Mouse (Mus musculus) liver, postnatal 0 days (tissue): ENCODE measurements around the gene Gja1. TPM values are rescaled to one million over a fixed set of nuclear protein-coding genes. Genes with fewer than 3 reads are reported as not detected.

Experiments
- ATAC-seq: fragments of 200-750 bp; cut with Nextera tagmentation; 2 replicates; pipeline ENCODE4 v1.8.0; 2017; ENCODE audit warnings: mild to moderate bottlenecking, moderate library complexity
- DNase-seq: peaks from one replicate; pipeline ENCODE4 v3.0.0-alpha.2; 2016
- H3K27ac ChIP-seq: fragments of 300-500 bp; sonication (generic); 2 replicates; pipeline ENCODE4 v1.5.1; 2014; ENCODE audit warnings: antibody characterized with exemption, moderate library complexity, mild to moderate bottlenecking, low read depth
- H3K27me3 ChIP-seq: fragments of 300-500 bp; sonication (generic); 2 replicates; pipeline ENCODE4 v1.6.1; 2014; ENCODE audit warnings: low read length, control low read depth, mixed read lengths; ENCODE audit not compliant: insufficient read depth
- H3K36me3 ChIP-seq: fragments of 300-500 bp; sonication (generic); replicated peaks from 2 replicates; pipeline ENCODE4 v1.6.1; 2014; ENCODE audit warnings: mild to moderate bottlenecking, control low read depth, low read length, moderate library complexity, mixed read lengths; ENCODE audit not compliant: insufficient read depth
- H3K4me1 ChIP-seq: fragments of 300-500 bp; sonication (generic); 2 replicates; pipeline ENCODE4 v1.6.1; 2014; ENCODE audit warnings: antibody characterized with exemption, mild to moderate bottlenecking, control low read depth; ENCODE audit not compliant: insufficient read depth
- H3K4me2 ChIP-seq: fragments of 300-500 bp; sonication (generic); 2 replicates; pipeline ENCODE4 v1.6.1; 2014; ENCODE audit warnings: low read depth, mild to moderate bottlenecking, low read length, moderate library complexity, mixed read lengths
- H3K4me3 ChIP-seq: fragments of 300-500 bp; sonication (generic); 2 replicates; pipeline ENCODE4 v1.5.1; 2014; ENCODE audit warnings: low read depth, low read length
- H3K9ac ChIP-seq: fragments of 300-500 bp; sonication (generic); replicated peaks from 2 replicates; pipeline ENCODE4 v1.6.1; 2014; ENCODE audit warnings: mild to moderate bottlenecking, moderate library complexity
- H3K9me3 ChIP-seq: fragments of 300-500 bp; sonication (generic); 2 replicates; pipeline ENCODE4 v1.6.1; 2016; ENCODE audit warnings: mild to moderate bottlenecking, control low read depth, low read length, mixed read lengths
- CTCF ChIP-seq: sonication (generic); IDR thresholded peaks from 2 replicates; pipeline ENCODE4 v1.5.1; 2016; ENCODE audit warnings: antibody characterized with exemption, low read depth
- EP300 ChIP-seq: IDR thresholded peaks from 2 replicates; pipeline ENCODE4 v1.6.1; 2016; ENCODE audit warnings: antibody characterized with exemption, low read depth, mild to moderate bottlenecking
- WGBS: fragments of 180-500 bp; shearing (Covaris S2); extraction: QIAGEN DNeasy Blood & Tissue Kit; methylation state at CpG from one replicate; pipeline ENCODE4 v1.1.7; 2014; ENCODE audit not compliant: insufficient replicate concordance; 5-methylcytosine and 5-hydroxymethylcytosine counted together
- polyA plus RNA-seq: library from polyadenylated mRNA; unstranded; fragments of >200 nt; fragmentation: Nextera tagmentation; extraction: Ambion mirVana; gene quantifications from 2 replicates; pipeline ENCODE4 v1.2.1, GENCODE M21; 2015

Gene Gja1
- polyA plus RNA-seq, 1 experiment from 2014 or later = 4.6 TPM

- Histone ChIP-seq H3K27me3 (no peaks in the 10 kb centered on the region), H3K9ac (no peak overlapping the region), H3K4me3 (no peak overlapping the region), H3K27ac (no peak overlapping the region), H3K36me3 (no peaks in the 10 kb centered on the region), H3K9me3 (no peaks in the 10 kb centered on the region), H3K4me1 (no peaks in the 10 kb centered on the region), H3K4me2 (no peak overlapping the region)
- ATAC-seq (no peak), DNase-seq (no peak)
- TF ChIP-seq EP300 (no peak), CTCF (no peak)
- WGBS = 69% methylated on average over 6 of the region's 6 CpGs
Observed at GRCm38 (mm10) chr10:56406386-56407130, 29.4 kb downstream of the Gja1 start.

- 68% methylated on average over 7 of the region's 7 CpGs for WGBS
- Histone ChIP-seq H3K4me2 (no peak overlapping the region), H3K27me3 (no peaks in the 10 kb centered on the region), H3K4me1 (no peaks in the 10 kb centered on the region), H3K9ac (no peak overlapping the region), H3K27ac (no peak overlapping the region), H3K4me3 (no peak overlapping the region), H3K9me3 (no peaks in the 10 kb centered on the region), H3K36me3 (no peaks in the 10 kb centered on the region)
- TF ChIP-seq EP300 (no peak), CTCF (no peak)
- no peak for ATAC-seq
- DNase-seq = no peak
Observed at GRCm38 (mm10) chr10:56415894-56416570, 38.9 kb downstream of the Gja1 start.

- H3K4me2 ChIP-seq = no peak overlapping the region
- no peaks in the 10 kb centered on the region for H3K36me3 ChIP-seq
- no peak for DNase-seq
- no peak for TF ChIP-seq EP300
- TF ChIP-seq CTCF = no peak
- H3K4me1 ChIP-seq = no peaks in the 10 kb centered on the region
- no peak for ATAC-seq
- H3K27ac ChIP-seq = no peak overlapping the region
- no peak overlapping the region for H3K9ac ChIP-seq
- H3K4me3 ChIP-seq = no peak overlapping the region
- no peaks in the 10 kb centered on the region for H3K9me3 ChIP-seq
- H3K27me3 ChIP-seq = no peaks in the 10 kb centered on the region
- 72% methylated on average over 4 of the region's 4 CpGs for WGBS
Observed at GRCm38 (mm10) chr10:56422518-56422917, 45.4 kb downstream of the Gja1 start.

- DNase-seq = no peak
Observed at GRCm38 (mm10) chr10:56425016-56425798, 48.1 kb downstream of the Gja1 start.

GRCm38 (mm10) chr10:56426369-56426768 is 49.2 kb downstream of the Gja1 start:
- H3K27ac ChIP-seq = no peak overlapping the region
- 62% methylated on average over 4 of the region's 4 CpGs for WGBS
- H3K9ac ChIP-seq = no peak overlapping the region
- DNase-seq (no peak), ATAC-seq (no peak)
- H3K9me3 ChIP-seq = no peaks in the 10 kb centered on the region
- H3K27me3 ChIP-seq = no peaks in the 10 kb centered on the region
- TF ChIP-seq EP300 = no peak
- no peak for TF ChIP-seq CTCF
- H3K4me3 ChIP-seq = no peak overlapping the region
- no peak overlapping the region for H3K4me2 ChIP-seq
- H3K36me3 ChIP-seq = no peaks in the 10 kb centered on the region
- no peaks in the 10 kb centered on the region for H3K4me1 ChIP-seq

More at GRCm38 (mm10) chr10:56425016-56425798, 48.1 kb downstream of the Gja1 start:
- ATAC-seq = no peak
- 74% methylated on average over 15 of the region's 15 CpGs for WGBS
- Histone ChIP-seq H3K4me2 (no peak overlapping the region), H3K4me1 (no peaks in the 10 kb centered on the region), H3K27ac (no peak overlapping the region), H3K4me3 (no peak overlapping the region), H3K27me3 (no peaks in the 10 kb centered on the region), H3K9ac (no peak overlapping the region), H3K36me3 (no peaks in the 10 kb centered on the region), H3K9me3 (no peaks in the 10 kb centered on the region)
- TF ChIP-seq EP300 (no peak), CTCF (no peak)

GRCm38 (mm10) chr10:56427382-56427781 is 50.3 kb downstream of the Gja1 start:
- no peak for DNase-seq
- Histone ChIP-seq H3K9me3 (no peaks in the 10 kb centered on the region), H3K27me3 (no peaks in the 10 kb centered on the region), H3K4me2 (no peak overlapping the region), H3K27ac (no peak overlapping the region), H3K36me3 (no peaks in the 10 kb centered on the region), H3K4me3 (no peak overlapping the region), H3K4me1 (no peaks in the 10 kb centered on the region), H3K9ac (no peak overlapping the region)
- no peak for ATAC-seq
- TF ChIP-seq CTCF = no peak
- TF ChIP-seq EP300 = no peak
- WGBS = 54% methylated on average over 2 of the region's 2 CpGs
